Mouse (Mus musculus) midbrain, embryonic 15.5 days (tissue): ENCODE data around the gene Zdhhc24. TPM values are rescaled to one million over a fixed set of nuclear protein-coding genes. Genes with fewer than 3 reads are reported as not detected.
"Not testable (repeated sequence)": the region's sequence is repeated elsewhere in the genome, so short reads cannot be mapped to it uniquely, and the experiment has no call there.

Experiments used
- ATAC-seq: fragments of 200-750 bp; cut with Nextera tagmentation; replicated peaks from 2 replicates; pipeline ENCODE4 v1.8.0; 2017; ENCODE audit warnings: moderate TSS enrichment
- H3K27ac ChIP-seq: fragments of 300-500 bp; sonication (generic); 2 replicates; pipeline ENCODE4 v1.5.1; 2015; ENCODE audit warnings: mild to moderate bottlenecking, inconsistent platforms
- H3K27me3 ChIP-seq: fragments of 300-500 bp; sonication (generic); replicated peaks from 2 replicates; pipeline ENCODE4 v1.6.1; 2015; ENCODE audit warnings: inconsistent platforms
- H3K36me3 ChIP-seq: fragments of 300-500 bp; sonication (generic); replicated peaks from 2 replicates; pipeline ENCODE4 v1.6.1; 2015; ENCODE audit warnings: inconsistent platforms
- H3K4me1 ChIP-seq: fragments of 300-500 bp; sonication (generic); 2 replicates; pipeline ENCODE4 v1.6.1; 2015; ENCODE audit warnings: inconsistent platforms
- H3K4me2 ChIP-seq: fragments of 300-500 bp; sonication (generic); 2 replicates; pipeline ENCODE4 v1.6.1; 2015; ENCODE audit warnings: inconsistent platforms, mild to moderate bottlenecking, moderate library complexity
- H3K4me3 ChIP-seq: fragments of 300-500 bp; sonication (generic); 2 replicates; pipeline ENCODE4 v1.5.1; 2015; ENCODE audit warnings: mild to moderate bottlenecking, inconsistent platforms
- H3K9ac ChIP-seq: fragments of 300-500 bp; sonication (generic); 2 replicates; pipeline ENCODE4 v1.6.1; 2015; ENCODE audit warnings: mild to moderate bottlenecking, inconsistent platforms
- H3K9me3 ChIP-seq: fragments of 300-500 bp; sonication (generic); 2 replicates; pipeline ENCODE4 v1.6.1; 2016; ENCODE audit warnings: inconsistent platforms
- WGBS: fragments of 180-500 bp; shearing (Covaris S2); methylation state at CpG from one replicate; pipeline ENCODE4 v1.1.7; 2015; ENCODE audit warnings: mixed read lengths; 5-methylcytosine and 5-hydroxymethylcytosine counted together
- polyA plus RNA-seq: library from polyadenylated mRNA; unstranded; fragments of >200 nt; fragmentation: Nextera tagmentation; extraction: Ambion mirVana; gene quantifications from 2 replicates; pipeline ENCODE4 v1.2.1, GENCODE M21; 2015

Gene Zdhhc24
- polyA plus RNA-seq, 1 experiment from 2014 or later, result 28.8 TPM

- H3K9ac ChIP-seq, result no peak overlapping the region
- H3K4me2 ChIP-seq, result no peak overlapping the region
- H3K4me1 ChIP-seq, result peaks cover 5% of the 10 kb centered on the region
- 32% methylated on average over 5 of the region's 5 CpGs for WGBS
- no peak overlapping the region for H3K27ac ChIP-seq
- ATAC-seq, result no peak
- H3K4me3 ChIP-seq, result no peak overlapping the region
- H3K36me3 ChIP-seq, result no peaks in the 10 kb centered on the region
- no peaks in the 10 kb centered on the region for H3K9me3 ChIP-seq
- H3K27me3 ChIP-seq, result no peaks in the 10 kb centered on the region
Observed at GRCm38 (mm10) chr19:4850281-4850680, 28.2 kb upstream of the Zdhhc24 start.

GRCm38 (mm10) chr19:4854552-4855469 is 23.7 kb upstream of the Zdhhc24 start, which contains the start of gene Ctsf:
Gene Ctsf (plus strand): TSS chr19:4855130.
- peak; percentile 93 for ATAC-seq
- Histone ChIP-seq H3K4me3 (peak within 1 kb of the TSS; percentile 61), H3K9ac (peak within 1 kb of the TSS; percentile 77), H3K36me3 (no peaks in the 10 kb centered on the region), H3K4me2 (peak within 1 kb of the TSS; percentile 95), H3K4me1 (peaks cover 16% of the 10 kb centered on the region), H3K27me3 (no peaks in the 10 kb centered on the region), H3K27ac (peak within 1 kb of the TSS; percentile 61), H3K9me3 (no peaks in the 10 kb centered on the region)
- 3% methylated on average over 45 of the region's 45 CpGs for WGBS

GRCm38 (mm10) chr19:4855470-4855820 is 23.0 kb upstream of the Zdhhc24 start:
- H3K4me1 ChIP-seq, result peaks cover 16% of the 10 kb centered on the region
- no peaks in the 10 kb centered on the region for H3K27me3 ChIP-seq
- no peaks in the 10 kb centered on the region for H3K9me3 ChIP-seq
- H3K27ac ChIP-seq, result peak overlapping the region; percentile 61
- peak overlapping the region; percentile 95 for H3K4me2 ChIP-seq
- ATAC-seq, result peak; percentile 67; the same call in 1 of the 2 replicates
- H3K36me3 ChIP-seq, result 0 out of 2 replicates have a peak, but pooled peaks cover 4% of the 10 kb centered on the region
- peak overlapping the region; percentile 77 for H3K9ac ChIP-seq
- peak overlapping the region; percentile 61 for H3K4me3 ChIP-seq
- WGBS, result under 1% methylated on average over 14 of the region's 14 CpGs

GRCm38 (mm10) chr19:4855951-4856350 is 22.5 kb upstream of the Zdhhc24 start:
- Histone ChIP-seq H3K27me3 (no peaks in the 10 kb centered on the region), H3K4me1 (peaks cover 16% of the 10 kb centered on the region), H3K9me3 (no peaks in the 10 kb centered on the region), H3K27ac (no peak overlapping the region), H3K36me3 (0 out of 2 replicates have a peak, but pooled peaks cover 7% of the 10 kb centered on the region), H3K4me2 (peak overlapping the region; percentile 95), H3K4me3 (peak overlapping the region; percentile 61), H3K9ac (peak overlapping the region; percentile 77; the same call in 1 of the 2 replicates)
- ATAC-seq, result no peak
- 53% methylated on average over 4 of the region's 4 CpGs for WGBS

GRCm38 (mm10) chr19:4859081-4859480 is 19.4 kb upstream of the Zdhhc24 start:
- Histone ChIP-seq H3K36me3 (0 out of 2 replicates have a peak, but pooled peaks cover 7% of the 10 kb centered on the region), H3K9me3 (no peaks in the 10 kb centered on the region), H3K27ac (no peak overlapping the region), H3K27me3 (no peaks in the 10 kb centered on the region), H3K4me2 (no peak overlapping the region), H3K4me3 (no peak overlapping the region), H3K9ac (no peak overlapping the region), H3K4me1 (peaks cover 16% of the 10 kb centered on the region)
- ATAC-seq, result no peak
- 79% methylated on average over 6 of the region's 6 CpGs for WGBS

GRCm38 (mm10) chr19:4863048-4863447 is 15.4 kb upstream of the Zdhhc24 start:
- ATAC-seq, result no peak
- H3K9me3 ChIP-seq, result no peaks in the 10 kb centered on the region
- no peak overlapping the region for H3K4me3 ChIP-seq
- no peak overlapping the region for H3K27ac ChIP-seq
- 73% methylated on average over 6 of the region's 6 CpGs for WGBS
- H3K4me1 ChIP-seq, result no peaks in the 10 kb centered on the region
- H3K4me2 ChIP-seq, result no peak overlapping the region
- H3K36me3 ChIP-seq, result 0 out of 2 replicates have a peak, but pooled peaks cover 7% of the 10 kb centered on the region
- no peak overlapping the region for H3K9ac ChIP-seq
- 0 out of 2 replicates have a peak, but pooled peaks cover 3% of the 10 kb centered on the region for H3K27me3 ChIP-seq

- no peak overlapping the region for H3K27ac ChIP-seq
- 0 out of 2 replicates have a peak, but pooled peaks cover 3% of the 10 kb centered on the region for H3K27me3 ChIP-seq
- WGBS, result 6% methylated on average over 17 of the region's 17 CpGs
- no peak for ATAC-seq
- no peaks in the 10 kb centered on the region for H3K9me3 ChIP-seq
- peak overlapping the region; percentile 20; the same call in 1 of the 2 replicates for H3K4me2 ChIP-seq
- 0 out of 2 replicates have a peak, but pooled peaks cover 6% of the 10 kb centered on the region for H3K36me3 ChIP-seq
- no peak overlapping the region for H3K9ac ChIP-seq
- H3K4me3 ChIP-seq, result no peak overlapping the region
- no peaks in the 10 kb centered on the region for H3K4me1 ChIP-seq
Observed at GRCm38 (mm10) chr19:4865147-4865546, 13.3 kb upstream of the Zdhhc24 start.

GRCm38 (mm10) chr19:4874613-4875012 is 3.9 kb upstream of the Zdhhc24 start:
- not testable (repeated sequence) for H3K36me3 ChIP-seq, ATAC-seq, H3K9me3 ChIP-seq, H3K4me3 ChIP-seq, H3K27me3 ChIP-seq, H3K27ac ChIP-seq, H3K9ac ChIP-seq, H3K4me2 ChIP-seq
- peaks cover 14% of the 10 kb centered on the region for H3K4me1 ChIP-seq
- 83% methylated on average over 1 of the region's 1 CpGs for WGBS

- no peak for ATAC-seq
- no peak overlapping the region for H3K4me2 ChIP-seq
- H3K27ac ChIP-seq, result no peak overlapping the region
- H3K36me3 ChIP-seq, result no peaks in the 10 kb centered on the region
- no peak overlapping the region for H3K9ac ChIP-seq
- H3K9me3 ChIP-seq, result no peaks in the 10 kb centered on the region
- H3K27me3 ChIP-seq, result no peaks in the 10 kb centered on the region
- H3K4me1 ChIP-seq, result peaks cover 16% of the 10 kb centered on the region
- no peak overlapping the region for H3K4me3 ChIP-seq
- 64% methylated on average over 3 of the region's 4 CpGs for WGBS
Observed at GRCm38 (mm10) chr19:4876241-4876640, 2.2 kb upstream of the Zdhhc24 start.

- no peak for ATAC-seq
- peaks cover 16% of the 10 kb centered on the region for H3K4me1 ChIP-seq
Observed at GRCm38 (mm10) chr19:4876755-4877154, 1.7 kb upstream of the Zdhhc24 start.

GRCm38 (mm10) chr19:4877785-4878184 is 683 bp upstream of the Zdhhc24 start, which contains the start of gene Actn3:
Gene Actn3 (minus strand): TSS chr19:4877909.
- no peaks in the 10 kb centered on the region for H3K36me3 ChIP-seq
- H3K27ac ChIP-seq, result peak within 1 kb of the TSS; percentile 76
- peaks cover 16% of the 10 kb centered on the region for H3K4me1 ChIP-seq
- peak within 1 kb of the TSS; percentile 86 for H3K4me3 ChIP-seq
- H3K27me3 ChIP-seq, result no peaks in the 10 kb centered on the region
- peak within 1 kb of the TSS; percentile 70 for H3K4me2 ChIP-seq
- WGBS, result 2% methylated on average over 16 of the region's 17 CpGs
- H3K9ac ChIP-seq, result peak within 1 kb of the TSS; percentile 74
- no peaks in the 10 kb centered on the region for H3K9me3 ChIP-seq
- peak; percentile 35; the same call in 1 of the 2 replicates for ATAC-seq

More at GRCm38 (mm10) chr19:4876755-4877154, 1.7 kb upstream of the Zdhhc24 start:
- WGBS, result 73% methylated on average over 3 of the region's 3 CpGs
- Histone ChIP-seq H3K27me3 (no peaks in the 10 kb centered on the region), H3K4me3 (no peak overlapping the region), H3K4me2 (no peak overlapping the region), H3K9ac (no peak overlapping the region), H3K9me3 (no peaks in the 10 kb centered on the region), H3K36me3 (no peaks in the 10 kb centered on the region), H3K27ac (no peak overlapping the region)

GRCm38 (mm10) chr19:4879324-4879703 is 846 bp downstream of the Zdhhc24 start:
- Histone ChIP-seq H3K36me3 (no peaks in the 10 kb centered on the region), H3K4me2 (peak overlapping the region; percentile 70), H3K9me3 (no peaks in the 10 kb centered on the region), H3K27me3 (no peaks in the 10 kb centered on the region), H3K27ac (peak overlapping the region; percentile 76; the same call in 1 of the 2 replicates), H3K9ac (peak overlapping the region; percentile 74), H3K4me1 (peaks cover 16% of the 10 kb centered on the region), H3K4me3 (peak overlapping the region; percentile 86)
- ATAC-seq, result no peak
- 66% methylated on average over 10 of the region's 10 CpGs for WGBS
